Mouse (Mus musculus): ENCODE data around the gene Cd44.

Cd44 gene

DNA sequence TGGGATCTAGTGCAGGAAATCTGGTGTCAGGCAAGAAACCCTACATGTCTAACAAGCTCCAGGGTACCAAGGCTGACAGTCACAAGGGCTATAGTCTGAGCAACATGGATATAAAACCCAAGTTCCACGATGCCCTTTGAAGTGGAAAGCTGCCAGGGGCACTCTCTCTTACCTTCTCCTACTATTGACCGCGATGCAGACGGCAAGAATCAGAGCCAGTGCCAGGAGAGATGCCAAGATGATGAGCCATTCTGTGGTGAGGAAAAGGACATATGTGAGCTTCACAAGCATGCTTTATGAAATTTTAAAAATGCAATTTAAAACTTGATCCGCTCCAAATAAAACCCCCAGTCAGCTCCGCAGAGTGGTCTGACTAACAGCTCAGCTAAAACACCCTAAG lies 79.4 kb downstream of the Cd44 start:
- no peak for DNase-seq (ENCODE audit: low spot score in 2 of 2)

DNA sequence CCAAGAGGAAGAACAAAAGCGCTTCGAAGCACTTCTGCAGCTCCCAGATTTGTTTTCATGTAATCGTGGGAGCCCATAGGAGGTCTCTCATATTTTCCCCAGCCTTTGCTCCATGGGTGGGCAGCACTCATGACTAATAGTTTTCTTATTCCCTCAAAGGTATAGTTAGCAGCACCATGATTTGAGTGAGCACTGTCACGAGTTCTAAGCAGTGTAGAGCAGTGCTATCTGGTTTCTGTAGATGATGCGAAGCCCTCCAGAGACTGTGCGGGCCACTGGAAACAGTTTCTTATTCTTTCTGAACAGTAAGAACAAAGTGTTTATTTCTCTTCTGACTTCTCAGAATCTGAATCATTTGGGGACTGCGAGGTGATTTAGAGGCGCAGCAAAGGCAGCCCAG lies 80.7 kb downstream of the Cd44 start:
- no peak for DNase-seq (ENCODE audit: low spot score in 2 of 2)

DNA sequence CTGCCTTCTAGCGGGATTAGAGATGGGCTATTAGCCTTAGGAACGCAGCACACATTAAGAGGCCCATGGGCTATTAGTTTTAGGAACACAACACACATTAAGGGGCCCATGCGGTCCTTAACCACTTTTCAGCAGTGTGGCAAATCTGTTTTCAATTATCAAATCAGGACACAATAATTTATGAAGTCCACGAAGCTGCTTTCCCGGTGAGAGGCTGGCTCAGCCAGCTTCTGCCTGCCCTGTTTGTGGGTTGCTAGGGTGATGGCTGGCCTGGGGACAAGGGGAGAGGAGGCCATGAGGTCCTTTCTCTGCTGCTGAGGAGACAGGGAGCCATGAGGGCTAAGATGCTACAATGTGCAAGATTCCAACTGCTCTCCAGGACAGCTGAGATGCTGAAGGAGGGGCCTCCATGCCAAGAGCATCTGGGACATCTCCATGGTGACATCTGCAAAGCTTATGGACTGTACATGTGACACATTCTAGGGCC lies 81.2 kb downstream of the Cd44 start:
- DNase-seq (ENCODE audit: low spot score in 2 of 2), result no peak

DNA sequence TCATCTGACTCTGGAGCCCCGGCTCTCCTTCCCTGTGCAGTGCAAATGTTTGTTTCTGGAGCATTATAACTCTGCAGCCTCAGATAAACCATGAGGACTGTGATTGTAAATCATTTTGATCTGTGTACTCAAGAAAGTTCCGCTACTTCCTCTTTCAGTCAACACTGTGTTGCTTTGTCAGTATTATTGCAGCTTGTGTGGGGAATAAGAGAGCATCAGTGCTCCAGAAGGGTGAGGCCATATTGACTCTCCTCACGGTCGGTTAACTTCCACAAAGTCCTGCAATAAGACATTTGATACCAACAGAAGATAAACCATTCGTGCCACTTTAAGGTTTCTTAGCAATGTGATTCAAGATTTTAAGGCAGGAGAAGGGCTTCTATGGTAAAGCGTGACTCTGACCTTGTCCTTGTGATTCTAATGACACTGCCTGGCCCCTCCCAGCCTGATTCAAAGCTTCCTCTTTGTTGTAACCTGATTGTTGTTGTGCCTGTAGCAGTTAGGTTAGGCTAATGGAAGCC lies 86.1 kb downstream of the Cd44 start:
- DNase-seq (ENCODE audit: low spot score in 2 of 2), result no peak

DNA sequence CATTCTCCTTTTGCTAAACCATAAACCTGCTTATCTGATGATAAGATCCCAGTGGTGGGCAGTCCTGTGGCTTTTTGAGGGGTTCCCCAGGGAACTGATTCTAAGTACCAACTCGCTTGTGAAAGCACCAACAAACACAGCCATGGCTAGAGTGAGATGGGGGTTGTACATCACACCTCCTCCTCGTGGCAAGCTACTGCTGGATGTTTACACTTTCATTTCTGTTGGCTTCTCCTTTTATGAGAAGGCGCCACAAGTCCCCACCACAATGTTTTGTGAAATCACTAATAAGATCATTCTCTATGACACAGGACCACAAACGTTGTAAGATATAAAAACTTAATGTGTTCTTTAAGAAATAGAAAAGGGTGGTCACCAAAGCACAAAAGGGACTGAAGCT lies 88.7 kb downstream of the Cd44 start:
- no peak for DNase-seq (ENCODE audit: low spot score in 2 of 2)

DNA sequence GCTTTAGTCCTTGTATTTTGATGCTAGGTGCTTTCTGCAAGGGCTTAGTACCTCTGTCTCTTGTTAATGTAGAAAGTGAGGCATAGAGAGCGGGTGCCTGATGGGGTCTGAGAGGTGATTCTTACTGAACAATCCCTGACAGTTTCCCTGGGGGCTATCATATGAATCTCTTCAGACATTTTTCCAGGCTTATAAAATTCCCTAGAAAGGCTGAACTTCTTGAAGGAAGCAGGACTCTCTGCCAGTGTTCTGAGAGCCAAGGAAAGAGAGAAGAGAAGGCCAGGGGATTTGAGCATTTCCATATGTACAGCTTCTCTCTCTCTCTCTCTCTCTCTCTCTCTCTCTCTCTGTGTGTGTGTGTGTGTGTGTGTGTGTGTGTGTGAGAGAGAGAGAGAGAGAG lies 92.0 kb downstream of the Cd44 start:
- no peak for DNase-seq (ENCODE audit: low spot score in 2 of 2)

DNA sequence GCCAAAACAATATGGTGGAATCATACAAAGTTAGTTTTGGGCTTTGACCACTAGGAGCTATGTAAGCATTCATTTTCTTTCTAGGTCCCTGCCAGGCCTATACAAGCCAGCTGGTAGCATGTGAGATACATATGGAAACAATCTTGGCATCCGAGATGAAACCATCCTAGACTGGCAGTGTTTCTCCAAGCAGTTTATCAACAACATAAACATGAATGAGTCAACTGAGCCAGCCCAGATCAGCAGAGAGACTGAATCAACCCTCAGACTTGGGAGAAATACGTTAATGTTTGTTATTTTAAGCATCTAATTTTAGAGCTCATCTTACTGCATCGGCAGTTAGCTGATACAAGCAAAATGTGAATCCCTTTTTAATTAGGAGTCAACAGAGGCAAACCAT lies 93.8 kb downstream of the Cd44 start:
- DNase-seq (ENCODE audit: low spot score in 2 of 2), result no peak

DNA sequence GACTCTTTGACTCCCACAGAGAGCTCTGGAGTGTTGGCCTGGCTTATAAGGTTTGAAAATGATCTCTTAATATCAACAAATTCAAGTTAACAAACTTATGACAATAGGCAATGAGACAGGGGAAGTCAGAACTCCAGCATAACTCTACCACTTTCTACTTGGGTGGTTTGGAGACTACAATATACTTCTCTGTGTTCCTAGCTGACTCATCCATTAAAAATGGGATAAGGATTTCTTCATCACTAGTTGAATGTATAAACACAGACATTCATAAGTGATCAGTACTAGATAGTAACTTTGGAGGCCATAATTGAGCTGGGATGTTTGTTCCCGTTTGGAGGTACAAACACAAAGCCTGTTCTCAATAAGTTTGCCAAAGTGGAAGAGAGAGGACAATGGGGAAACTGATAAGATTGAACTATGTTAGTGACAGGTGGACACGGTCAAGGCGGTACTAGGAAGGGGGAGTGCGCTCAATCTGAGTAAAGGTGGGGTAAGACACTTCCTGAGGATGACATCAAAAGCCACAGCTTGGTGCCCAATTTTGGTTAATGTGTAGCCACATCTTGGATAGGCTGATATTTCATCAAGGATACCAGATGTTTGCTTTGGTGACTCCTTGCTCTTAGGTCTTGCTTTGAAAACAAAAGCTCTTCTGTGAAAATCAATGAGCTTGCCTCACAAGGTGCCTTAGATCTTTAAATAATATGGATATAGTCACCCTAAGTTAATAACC lies 95.5 kb downstream of the Cd44 start:
- DNase-seq (ENCODE audit: low spot score in 2 of 2), result no peak

DNA sequence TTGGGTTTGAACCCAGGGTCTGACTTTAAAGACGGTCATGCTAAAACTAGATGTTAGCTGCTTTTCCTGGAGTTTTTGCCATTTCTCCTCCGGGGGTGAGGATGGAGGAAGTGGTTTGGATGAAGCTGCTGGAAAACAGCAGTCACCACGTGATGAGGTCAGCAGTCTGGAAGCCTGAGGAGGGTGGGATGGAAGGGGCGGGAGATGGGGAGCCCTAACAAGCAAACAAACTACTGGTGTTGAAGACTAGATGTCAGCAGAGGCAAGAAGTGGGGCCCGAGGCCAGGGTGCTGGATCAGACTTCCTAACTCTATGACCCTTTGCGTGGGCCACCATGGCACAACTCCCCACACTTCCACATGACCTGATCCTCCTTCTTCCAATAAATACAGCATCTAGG lies 96.2 kb downstream of the Cd44 start:
- no peak for DNase-seq (ENCODE audit: low spot score in 2 of 2)

DNA sequence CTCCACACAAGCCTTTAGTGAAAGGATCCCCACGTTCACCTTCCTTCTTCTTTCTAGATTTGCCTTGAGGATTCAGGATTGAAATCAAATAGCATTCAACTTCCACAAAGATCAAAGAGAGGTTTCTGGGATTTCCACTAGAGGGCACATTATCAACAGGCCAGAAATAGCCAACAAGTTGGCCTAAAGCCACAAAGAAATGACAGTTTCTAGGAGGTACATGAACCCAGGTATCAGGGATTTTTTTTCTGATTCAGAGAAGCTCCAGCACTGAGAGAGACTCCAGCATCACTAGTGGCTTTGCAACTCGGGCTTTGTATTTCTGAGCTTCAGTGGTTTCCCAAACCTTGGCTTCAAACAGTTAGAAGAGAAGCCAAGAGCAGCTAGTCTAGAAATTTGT lies 97.4 kb downstream of the Cd44 start:
- peak in 1 of 2 experiments; percentile 13 for DNase-seq (ENCODE audit: low spot score in 2 of 2)

DNA sequence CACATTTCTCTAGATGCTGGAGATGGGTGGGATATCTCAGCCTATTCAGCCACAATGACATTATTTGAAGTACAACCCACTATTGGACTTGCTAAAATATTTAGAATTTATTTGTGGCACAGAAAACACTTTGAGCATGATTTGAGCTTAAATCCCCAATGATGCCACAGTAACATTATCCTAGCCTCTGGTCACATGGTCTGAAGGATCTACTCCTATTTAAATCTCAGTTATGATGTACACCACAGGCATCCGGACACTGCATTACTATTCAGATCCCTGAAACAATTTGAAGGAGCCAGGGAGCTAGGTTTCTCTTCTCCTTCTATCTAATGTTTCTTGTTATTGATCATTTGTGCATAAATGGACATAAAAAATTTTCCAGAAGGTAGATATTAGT lies 99.6 kb downstream of the Cd44 start:
- DNase-seq (ENCODE audit: low spot score in 2 of 2), result no peak

DNA sequence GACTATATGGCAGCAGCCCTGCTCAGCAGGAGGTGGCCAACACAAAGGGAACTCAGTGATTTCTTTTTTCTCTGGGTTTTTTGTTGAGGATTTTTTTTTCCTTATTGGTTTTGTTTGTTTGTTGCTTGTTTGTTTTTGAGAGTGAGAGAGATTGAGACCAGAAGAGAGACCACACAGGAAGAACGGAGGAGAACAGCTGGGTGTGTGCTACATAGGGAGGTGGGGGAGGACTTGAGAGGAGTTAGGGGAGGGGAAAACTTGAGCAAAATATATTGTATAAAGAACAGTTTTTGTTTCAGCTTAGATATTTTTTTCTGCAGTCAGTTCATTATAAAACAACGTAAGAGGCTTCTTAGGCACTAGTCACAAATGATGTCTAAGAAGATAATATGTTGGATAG lies 103.3 kb downstream of the Cd44 start:
- DNase-seq (ENCODE audit: low spot score in 2 of 2), result no peak

DNA sequence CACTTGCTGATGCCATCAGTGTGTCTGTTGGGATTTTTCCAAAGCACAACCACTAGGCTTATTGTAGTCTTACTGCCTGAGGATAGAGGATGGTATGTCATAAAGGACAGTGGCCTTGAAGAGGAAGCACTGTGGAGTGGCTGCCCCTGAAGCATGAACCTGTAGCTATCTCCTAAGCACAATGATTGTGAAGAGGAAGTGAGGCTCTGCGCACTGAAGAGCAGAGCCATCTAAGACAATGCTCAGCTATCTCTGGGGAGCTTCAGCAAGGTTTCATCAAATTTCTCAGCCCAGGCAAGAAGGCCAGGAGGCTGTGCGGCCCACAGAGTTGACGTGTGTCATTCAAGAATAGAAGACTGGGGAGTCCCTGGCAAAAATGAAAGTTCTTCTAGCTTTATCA lies 106.4 kb downstream of the Cd44 start:
- DNase-seq (ENCODE audit: low spot score in 2 of 2), result no peak

DNA sequence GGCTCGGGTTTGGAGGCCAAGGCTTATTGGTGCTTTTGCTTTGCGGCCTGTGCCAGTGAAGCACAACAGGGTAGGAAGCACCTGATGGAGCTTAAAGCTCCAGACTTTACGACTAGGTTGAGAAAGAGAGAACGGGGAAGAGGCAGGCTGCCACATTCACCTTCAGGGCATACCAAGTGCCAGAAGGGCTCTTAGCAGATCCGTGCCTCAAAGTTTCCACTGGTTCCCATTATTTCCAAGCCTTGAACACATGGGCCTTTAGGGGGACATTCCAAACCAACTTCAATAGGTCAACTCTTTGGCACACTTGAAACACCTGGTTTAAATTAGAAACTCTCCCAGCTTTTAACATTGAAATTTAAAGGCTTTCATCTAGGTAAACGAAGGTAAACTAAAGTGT lies 108.7 kb downstream of the Cd44 start:
- no peak for DNase-seq (ENCODE audit: low spot score in 2 of 2)

DNA sequence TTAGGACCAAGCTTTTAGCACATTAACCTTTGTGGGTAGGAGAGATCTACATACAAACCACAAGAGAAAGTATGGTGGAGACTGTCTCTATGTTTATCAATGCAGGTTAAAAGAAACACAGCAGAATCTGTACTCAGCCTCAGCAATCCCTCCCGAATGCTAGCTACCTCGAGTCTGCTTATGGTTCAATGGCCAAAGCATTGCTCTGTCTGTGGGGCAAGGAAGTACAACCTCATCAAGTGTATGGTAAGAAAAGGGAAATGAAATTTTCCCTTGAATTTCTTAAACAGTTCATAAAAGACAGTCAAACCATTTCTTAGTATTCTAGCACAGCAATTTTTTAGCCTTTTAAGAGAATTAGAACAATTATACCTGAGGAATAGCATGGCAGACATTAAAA lies 109.8 kb downstream of the Cd44 start:
- no peak for DNase-seq (ENCODE audit: low spot score in 2 of 2)

DNA sequence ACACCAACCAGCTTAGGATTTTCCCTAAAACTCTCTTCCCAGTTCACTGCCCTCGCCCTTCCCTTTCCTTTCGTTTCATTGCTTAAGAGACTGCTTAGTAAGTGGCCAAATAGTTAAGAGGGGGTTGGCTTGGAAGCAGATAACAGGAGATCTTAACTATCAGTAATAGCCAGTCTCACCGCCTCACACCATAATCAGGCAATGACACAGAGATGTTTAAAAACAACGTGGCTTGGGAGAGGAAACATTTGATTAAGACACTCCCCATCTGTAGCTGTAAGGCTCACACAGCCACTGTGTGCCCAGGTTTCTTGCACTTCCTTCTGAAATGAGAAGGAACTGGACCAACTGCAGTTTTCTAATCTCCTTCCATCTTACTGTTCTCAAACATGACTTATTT lies 115.8 kb downstream of the Cd44 start:
- DNase-seq (ENCODE audit: low spot score in 2 of 2), result no peak

DNA sequence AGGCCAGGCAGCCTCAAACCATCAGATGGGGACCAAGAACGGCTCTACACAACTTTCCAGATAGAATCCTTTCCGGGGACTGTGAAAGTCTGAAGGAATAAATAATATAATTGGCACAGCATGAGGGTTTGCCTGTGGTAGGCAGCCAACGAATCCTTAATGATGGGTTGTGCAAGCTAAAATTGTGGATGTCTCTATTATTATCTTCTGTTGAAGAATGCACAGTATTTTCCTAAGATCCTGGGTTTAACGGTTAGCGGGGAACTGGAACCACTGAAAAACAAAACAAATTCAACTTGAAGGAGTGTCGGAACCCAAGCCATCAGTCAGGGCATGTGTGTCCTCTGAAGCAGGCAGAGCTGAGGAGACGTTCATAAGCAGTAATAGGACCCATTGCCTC lies 118.7 kb downstream of the Cd44 start:
- no peak for DNase-seq (ENCODE audit: low spot score in 2 of 2)

DNA sequence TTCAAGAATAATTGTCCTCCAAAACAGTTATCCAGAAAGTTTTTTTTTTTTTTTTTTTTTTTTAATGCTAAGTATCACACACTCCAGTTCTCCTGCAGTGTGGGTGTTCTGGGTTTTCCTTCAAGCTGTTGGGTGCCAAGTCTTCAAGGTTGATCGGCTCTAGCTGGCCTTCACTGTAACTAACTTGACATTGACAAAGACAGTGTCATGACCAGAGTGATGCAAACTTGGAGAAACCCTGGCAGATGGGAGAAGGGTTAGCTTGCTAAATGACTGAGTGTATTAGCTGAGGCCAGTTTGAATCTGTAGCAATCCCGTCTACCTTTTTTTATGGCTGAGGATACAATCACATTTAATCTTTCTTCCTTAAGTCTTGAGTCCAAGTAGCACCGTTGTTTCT lies 123.3 kb downstream of the Cd44 start:
- DNase-seq (ENCODE audit: low spot score in 2 of 2), result no peak

DNA sequence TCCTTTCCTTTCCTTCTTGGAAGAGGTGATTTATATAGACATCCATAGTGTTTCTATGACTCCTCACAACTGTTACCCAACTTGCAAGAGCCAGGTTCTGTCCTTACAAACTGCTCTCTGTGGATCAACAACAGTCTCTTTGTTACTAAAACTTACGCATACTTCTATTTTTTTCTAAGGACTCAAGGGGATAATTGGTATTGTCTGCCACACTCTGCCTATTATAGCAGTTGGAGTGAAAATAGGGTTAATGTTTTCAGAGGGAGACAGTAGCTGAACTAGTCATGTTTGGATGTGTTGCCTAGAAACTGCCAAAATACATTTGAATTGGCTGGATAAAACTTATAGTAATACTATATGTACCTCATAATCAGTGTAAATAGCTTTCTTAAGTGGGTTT lies 125.9 kb downstream of the Cd44 start:
- no peak for DNase-seq (ENCODE audit: low spot score in 2 of 2)

DNA sequence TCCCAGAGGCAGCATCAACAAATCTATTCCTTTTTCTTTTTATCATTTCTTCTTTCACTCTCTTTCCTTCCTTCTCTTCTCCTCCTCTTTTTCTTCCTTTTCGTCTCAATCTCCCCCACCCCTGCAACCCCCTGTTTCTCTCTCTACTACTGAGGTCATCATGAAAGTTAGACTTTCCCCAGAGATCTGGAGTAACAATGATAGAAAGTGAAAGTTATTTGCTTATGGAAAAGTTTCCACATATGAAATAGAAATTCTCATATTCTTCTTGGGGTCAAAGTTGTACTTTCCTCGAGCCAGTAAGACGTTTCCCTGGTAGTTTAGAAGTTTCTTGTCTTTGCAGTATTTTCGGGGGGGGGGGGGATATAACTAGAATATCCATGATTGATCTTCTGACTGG lies 126.8 kb downstream of the Cd44 start:
- no peak for DNase-seq (ENCODE audit: low spot score in 2 of 2)

DNA sequence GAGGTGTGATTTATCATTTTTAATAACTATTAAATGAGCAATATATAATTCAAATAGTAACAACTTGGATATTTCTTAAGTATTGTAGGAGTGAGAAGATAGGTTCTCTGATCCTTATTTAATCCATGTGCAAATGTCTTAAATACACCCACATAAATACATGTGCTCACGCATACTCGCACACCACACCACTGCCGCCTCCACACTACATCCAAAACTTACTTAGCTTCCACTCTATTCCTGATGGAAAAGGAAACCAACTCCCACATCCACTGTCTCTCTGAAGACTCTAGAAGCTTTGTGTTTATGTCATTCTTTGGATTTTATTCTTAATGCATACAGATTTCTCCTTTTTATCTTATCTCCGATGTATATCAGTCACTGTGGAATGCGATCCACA lies 129.2 kb downstream of the Cd44 start:
- no peak for DNase-seq (ENCODE audit: low spot score in 2 of 2)

DNA sequence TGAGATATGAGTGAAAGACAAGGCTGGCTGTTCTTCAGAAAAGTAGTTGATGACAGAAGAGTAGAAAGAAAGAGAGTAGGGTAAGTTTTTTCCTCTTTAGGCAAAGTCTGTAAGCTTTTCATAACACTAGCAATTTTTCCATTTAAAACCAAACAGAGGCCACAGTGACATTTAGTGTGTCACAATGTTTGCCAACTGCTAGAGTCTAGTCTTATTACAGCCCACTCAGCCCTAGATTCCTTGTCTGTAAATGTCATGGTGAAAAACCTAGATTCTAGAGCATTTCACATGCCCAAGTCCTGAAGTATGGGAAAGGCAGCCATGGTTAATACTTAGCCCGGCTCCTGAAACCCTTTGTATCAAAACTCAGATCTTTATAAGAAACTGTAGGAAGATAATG lies 130.2 kb downstream of the Cd44 start:
- no peak for DNase-seq (ENCODE audit: low spot score in 2 of 2)

DNA sequence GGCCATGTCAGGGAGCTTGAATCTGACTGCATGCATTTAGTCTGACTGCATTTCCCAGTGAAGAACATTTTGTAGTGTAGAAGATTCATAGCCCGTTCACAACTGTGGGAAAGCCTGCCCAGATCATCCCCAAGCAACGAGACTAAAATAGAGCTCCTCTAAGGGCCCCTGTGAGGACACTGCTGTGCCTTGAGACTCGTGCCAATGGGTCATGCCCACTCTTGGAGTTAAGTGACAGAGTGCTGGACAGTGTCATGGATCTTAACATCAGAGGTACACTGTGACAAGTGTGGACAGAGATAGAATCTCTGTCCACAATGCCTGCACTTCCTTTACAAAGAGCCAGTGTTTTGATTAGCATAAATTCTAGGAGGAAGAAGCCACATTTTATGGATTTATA lies 133.2 kb downstream of the Cd44 start:
- no peak for DNase-seq (ENCODE audit: low spot score in 2 of 2)
